Mouse (Mus musculus) erythroblast, embryonic 14.5 days (primary cell): ENCODE results near the gene Tmcc2.

Source experiments
- GATA1 ChIP-seq: IDR thresholded peaks from 2 replicates; pipeline ENCODE4 v1.6.1; 2012; ENCODE audit warnings: low read length, inconsistent platforms, mixed read lengths
- TAL1 ChIP-seq: IDR thresholded peaks from 3 replicates; pipeline ENCODE4 v1.6.1; 2012; ENCODE audit warnings: low read length, inconsistent platforms, mixed read lengths

DNA sequence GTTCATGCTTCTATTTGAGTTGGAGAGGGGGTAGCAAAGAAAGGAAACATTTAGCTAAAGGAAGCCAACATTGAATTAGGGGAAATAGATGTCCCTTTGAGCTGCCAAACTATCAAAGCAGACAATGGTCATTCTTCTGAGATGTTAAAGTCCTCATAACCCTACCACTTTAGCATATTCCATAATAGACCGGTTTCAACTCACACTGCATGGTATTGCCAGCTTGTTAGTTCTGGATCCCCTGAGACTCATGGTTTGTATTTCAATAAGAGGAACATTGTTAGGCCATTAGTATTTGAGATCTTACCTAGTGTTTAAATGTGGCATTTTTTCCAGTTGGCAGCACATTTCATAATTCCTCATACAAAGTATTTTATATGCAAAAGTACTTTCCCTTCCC, 45.9 kb upstream of the Tmcc2 start:
- TF ChIP-seq GATA1 (no peak), TAL1 (no peak)
